Mouse (Mus musculus) effector memory CD4-positive, alpha-beta T cell, adult 7 months (primary cell): ENCODE results near the gene Usp35. TPM values are rescaled to one million over a fixed set of nuclear protein-coding genes. Genes with fewer than 3 reads are reported as not detected.

Source experiments
- polyA plus RNA-seq: library from polyadenylated mRNA; unstranded; fragments of 100-300 nt; shearing (Covaris generic); gene quantifications from one replicate; pipeline ENCODE4 v1.2.1, GENCODE M21; 2017

Gene Usp35
- polyA plus RNA-seq = 1.2 TPM

GRCm38 (mm10) chr7:97331726-97332666 is at the start of gene Usp35, which contains the start of gene Kctd21:
Usp35 (minus strand) TSS chr7:97332020.
Kctd21 (plus strand) TSS chr7:97332327.

Other genes with a start within 250 kb of the Usp35 start
- 0.46 TPM for gene Kctd21, start 307 bp upstream of the Usp35 start, polyA plus RNA-seq
- 10.7 TPM for gene Alg8, start 39.6 kb upstream of the Usp35 start, polyA plus RNA-seq
- gene Ndufc2, start 68.0 kb upstream of the Usp35 start, polyA plus RNA-seq = 85.1 TPM
- 0.48 TPM for gene Thrsp, start 85.7 kb upstream of the Usp35 start, polyA plus RNA-seq
- gene Kctd14, start 119.3 kb upstream of the Usp35 start, polyA plus RNA-seq = 0.73 TPM
- 32.0 TPM for gene Ints4, start 148.9 kb upstream of the Usp35 start, polyA plus RNA-seq
- gene Aamdc, start 247.5 kb upstream of the Usp35 start, polyA plus RNA-seq = 15.2 TPM
- gene Rsf1, start 247.9 kb upstream of the Usp35 start, polyA plus RNA-seq = 44.6 TPM